Mouse (Mus musculus) left cerebral cortex, postnatal 36 days (tissue): Measurements from ENCODE around the gene Hes2. TPM values are rescaled to one million over a fixed set of nuclear protein-coding genes. Genes with fewer than 3 reads are reported as not detected.

ENCODE experiments used
- DNase-seq, 2 experiments: peaks; one replicate each; pipeline ENCODE4 v3.0.0; 2021 to 2022; ENCODE audit warnings: low spot score in 2 of 2, mixed read lengths in 1 of 2
- intact Hi-C: fragments of 180-260 bp; cut with DNase I; formaldehyde crosslinking; loops from one replicate; pipeline ENCODE4 v1.15.1; 2025
- total RNA-seq, 2 experiments: library from RNA; stranded (reverse); gene quantifications; 2 replicates each; pipeline ENCODE4 v1.2.3; 2021

Hes2 gene
- total RNA-seq, 2 experiments from 2014 or later, result not detected

GRCm38 (mm10) chr4:152201492-152201891 is 42.8 kb downstream of the Hes2 start:
- intact Hi-C loops, result no loop called here
- no peak for DNase-seq

GRCm38 (mm10) chr4:152202418-152202817 is 43.8 kb downstream of the Hes2 start:
- no peak for DNase-seq
- intact Hi-C loops, result no loop called here

GRCm38 (mm10) chr4:152202905-152203304 is 44.2 kb downstream of the Hes2 start:
- DNase-seq, result peak; percentile 57 to 64
- intact Hi-C loops, result no loop called here

- intact Hi-C loops, result no loop called here
- DNase-seq, result no peak
Measured at GRCm38 (mm10) chr4:152204663-152205062, 46.0 kb downstream of the Hes2 start.

- intact Hi-C loops, result no loop called here
- DNase-seq, result no peak
Measured at GRCm38 (mm10) chr4:152206199-152206598, 47.5 kb downstream of the Hes2 start.

- DNase-seq, result no peak
- intact Hi-C loops, result no loop called here
Measured at GRCm38 (mm10) chr4:152209623-152210022, 51.0 kb downstream of the Hes2 start.

Other genes starting within 250 kb of the Hes2 start
- 10 to 100 TPM; 66.0 to 69.2 TPM for gene Dnajc11, start 225.2 kb upstream of the Hes2 start, total RNA-seq
- gene Thap3, start 169.9 kb upstream of the Hes2 start, total RNA-seq, result 10 to 100 TPM; 15.2 to 21.8 TPM
- gene Phf13, start 162.6 kb upstream of the Hes2 start, total RNA-seq, result 10 to 100 TPM; 11.3 to 16.5 TPM
- 10 to 100 TPM; 14.4 to 18.0 TPM for gene Klhl21, start 150.1 kb upstream of the Hes2 start, total RNA-seq
- 10 to 100 TPM; 10.3 to 13.3 TPM for gene Zbtb48, start 131.2 kb upstream of the Hes2 start, total RNA-seq
- under 1 TPM; 0.64 to 0.75 TPM for gene Tas1r1, start 120.3 kb upstream of the Hes2 start, total RNA-seq
- gene Nol9, start 119.5 kb upstream of the Hes2 start, total RNA-seq, result 10 to 100 TPM; 17.1 to 19.3 TPM
- gene Plekhg5, start 86.4 kb upstream of the Hes2 start, total RNA-seq, result 10 to 100 TPM; 82.5 to 84.4 TPM
- gene Tnfrsf25, start 42.9 kb upstream of the Hes2 start, total RNA-seq, result 10 to 100 TPM in 1 of 2 experiments, 1 to 10 TPM in 1; 8.7 to 10.1 TPM
- gene Espn, start 6.5 kb upstream of the Hes2 start, total RNA-seq, result 1 to 10 TPM; 1.4 to 2.0 TPM
- gene Acot7, start 19.3 kb downstream of the Hes2 start, total RNA-seq, result 100 to 1,000 TPM; 295 to 323 TPM
- 10 to 100 TPM; 28.0 to 31.2 TPM for gene Gpr153, start 115.4 kb downstream of the Hes2 start, total RNA-seq
- under 1 TPM in 1 of 2 experiments, not detected in 1; 0.35 TPM for gene Hes3, start 132.8 kb downstream of the Hes2 start, total RNA-seq
- gene Icmt, start 138.4 kb downstream of the Hes2 start, total RNA-seq, result 10 to 100 TPM; 45.9 to 47.8 TPM
- 10 to 100 TPM; 10.2 to 17.0 TPM for gene Rnf207, start 160.1 kb downstream of the Hes2 start, total RNA-seq
- 100 to 1,000 TPM; 161 to 162 TPM for gene Rpl22, start 166.9 kb downstream of the Hes2 start, total RNA-seq
- 100 to 1,000 TPM; 162 to 195 TPM for gene Chd5, start 179.8 kb downstream of the Hes2 start, total RNA-seq